Mouse (Mus musculus): ENCODE measurements around the gene E130114P18Rik. TPM values are rescaled to one million over a fixed set of nuclear protein-coding genes. Genes with fewer than 3 reads are reported as not detected.

Gene E130114P18Rik
- polyA plus RNA-seq, 1 experiment from 2014 or later: 21.3 TPM

DNA sequence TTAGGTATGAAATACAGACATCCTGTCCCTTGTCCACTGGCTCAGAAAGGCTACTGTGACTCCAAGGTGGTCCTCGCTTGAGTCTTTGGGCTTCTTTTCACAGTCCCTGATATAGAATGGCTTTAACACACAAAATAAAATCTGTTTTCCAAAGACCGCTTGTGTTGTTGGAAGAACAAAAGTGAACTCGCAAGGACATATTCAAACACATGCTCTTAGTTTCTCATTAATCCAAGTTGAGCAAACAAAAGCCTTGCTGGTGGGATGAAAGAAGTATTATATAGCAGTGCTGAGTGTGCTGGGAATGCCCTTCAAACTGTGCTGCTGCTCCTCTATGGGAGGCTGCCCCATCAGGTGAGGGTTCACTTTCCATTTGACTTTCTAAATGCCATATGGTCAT is 169.7 kb downstream of the E130114P18Rik start:
- Histone ChIP-seq H3K4me3 (no peak overlapping the region), H3K36me3 (replicated peaks) (no peaks in the 10 kb centered on the region), H3K9me3 (no peaks in the 10 kb centered on the region), H3K4me1 (peaks cover 52% of the 10 kb centered on the region), H3K27me3 (ENCODE audit: poor library complexity, severe bottlenecking) (peaks cover 9% of the 10 kb centered on the region; the same call in 1 of the 2 replicates), H3K27ac (peak overlapping the region; percentile 51; the same call in 1 of the 2 replicates)
- 48% methylated on average over 3 of the region's 3 CpGs for WGBS
- DNase-seq (ENCODE audit: extremely low spot score, low spot score): no peak

- H3K27me3 ChIP-seq (ENCODE audit: poor library complexity, severe bottlenecking): peaks cover 9% of the 10 kb centered on the region; the same call in 1 of the 2 replicates
- peaks cover 52% of the 10 kb centered on the region for H3K4me1 ChIP-seq
- H3K36me3 ChIP-seq (replicated peaks): no peaks in the 10 kb centered on the region
- H3K27ac ChIP-seq: peak overlapping the region; percentile 51; the same call in 1 of the 2 replicates
- H3K4me3 ChIP-seq: no peak overlapping the region
- 80% methylated on average over 1 of the region's 1 CpGs for WGBS
- DNase-seq (ENCODE audit: extremely low spot score, low spot score): no peak
- no peaks in the 10 kb centered on the region for H3K9me3 ChIP-seq
Measured at GRCm38 (mm10) chr4:97607169-97607568, 170.7 kb downstream of the E130114P18Rik start.

- Histone ChIP-seq H3K27me3 (ENCODE audit: poor library complexity, severe bottlenecking) (peaks cover 5% of the 10 kb centered on the region; the same call in 1 of the 2 replicates), H3K4me3 (no peak overlapping the region), H3K9me3 (no peaks in the 10 kb centered on the region), H3K36me3 (replicated peaks) (no peaks in the 10 kb centered on the region), H3K4me1 (peaks cover 56% of the 10 kb centered on the region), H3K27ac (no peak overlapping the region)
- 88% methylated on average over 8 of the region's 8 CpGs for WGBS
- no peak for DNase-seq (ENCODE audit: extremely low spot score, low spot score)
Measured at GRCm38 (mm10) chr4:97606524-97606923, 171.4 kb downstream of the E130114P18Rik start.

DNA sequence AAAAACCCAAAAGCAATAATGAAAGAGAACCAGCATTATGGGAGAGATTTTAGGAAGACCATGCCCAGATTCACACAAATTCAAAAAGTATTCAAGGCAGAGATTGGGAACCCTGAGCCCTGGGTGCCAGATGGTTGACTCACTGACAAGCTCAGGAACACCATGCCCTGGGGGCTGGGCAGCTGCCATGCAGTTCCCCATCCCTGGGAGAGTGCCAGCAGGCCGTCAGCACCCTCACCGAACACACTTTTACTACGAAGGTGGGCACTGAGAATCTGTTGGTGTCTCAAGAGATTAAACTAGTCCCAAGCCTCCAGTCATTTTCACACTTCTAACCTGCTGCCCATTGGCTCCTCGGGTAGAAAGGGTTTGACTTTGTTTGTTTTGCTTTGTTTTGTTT is 175.3 kb downstream of the E130114P18Rik start:
- WGBS: 78% methylated on average over 4 of the region's 4 CpGs
- Histone ChIP-seq H3K4me3 (no peak overlapping the region), H3K27me3 (ENCODE audit: poor library complexity, severe bottlenecking) (no peaks in the 10 kb centered on the region), H3K27ac (no peak overlapping the region), H3K4me1 (peaks cover 22% of the 10 kb centered on the region), H3K36me3 (replicated peaks) (no peaks in the 10 kb centered on the region), H3K9me3 (no peaks in the 10 kb centered on the region)
- no peak for DNase-seq (ENCODE audit: extremely low spot score, low spot score)

GRCm38 (mm10) chr4:97600875-97601835 is 176.7 kb downstream of the E130114P18Rik start:
- no peak overlapping the region for H3K4me3 ChIP-seq
- peak; percentile 27 for DNase-seq (ENCODE audit: extremely low spot score, low spot score)
- peak overlapping the region; percentile 70 for H3K27ac ChIP-seq
- no peaks in the 10 kb centered on the region for H3K9me3 ChIP-seq
- H3K36me3 ChIP-seq (replicated peaks): no peaks in the 10 kb centered on the region
- WGBS: 56% methylated on average over 8 of the region's 8 CpGs
- peaks cover 9% of the 10 kb centered on the region for H3K4me1 ChIP-seq
- H3K27me3 ChIP-seq (ENCODE audit: poor library complexity, severe bottlenecking): no peaks in the 10 kb centered on the region

GRCm38 (mm10) chr4:97597443-97597842 is 180.4 kb downstream of the E130114P18Rik start:
- H3K27ac ChIP-seq: no peak overlapping the region
- no peak overlapping the region for H3K4me3 ChIP-seq
- no peaks in the 10 kb centered on the region for H3K9me3 ChIP-seq
- 95% methylated on average over 1 of the region's 1 CpGs for WGBS
- peaks cover 13% of the 10 kb centered on the region for H3K4me1 ChIP-seq
- no peaks in the 10 kb centered on the region for H3K27me3 ChIP-seq (ENCODE audit: poor library complexity, severe bottlenecking)
- DNase-seq (ENCODE audit: extremely low spot score, low spot score): no peak
- no peaks in the 10 kb centered on the region for H3K36me3 ChIP-seq (replicated peaks)

- Histone ChIP-seq H3K27ac (no peak overlapping the region), H3K9me3 (no peaks in the 10 kb centered on the region)
Measured at GRCm38 (mm10) chr4:97596348-97596747, 181.5 kb downstream of the E130114P18Rik start.

DNA sequence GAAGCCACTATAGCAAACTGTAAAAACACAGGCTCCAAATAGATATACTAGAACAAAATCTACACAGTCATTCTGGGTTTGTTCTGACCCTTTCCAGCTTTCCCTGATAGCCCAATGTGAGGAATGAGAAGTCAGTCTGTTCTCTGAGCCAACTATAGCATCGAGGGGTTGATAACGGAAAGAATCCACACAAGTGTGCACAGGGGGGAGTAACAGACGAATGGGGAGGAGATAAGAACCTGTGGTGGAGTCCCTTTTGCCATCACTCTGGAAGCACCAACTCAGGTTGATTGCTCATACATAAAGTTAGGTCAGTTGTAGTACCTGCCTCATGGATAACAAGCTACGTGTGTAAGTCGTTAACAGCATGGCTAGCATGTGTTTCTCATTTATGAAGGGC is 184.0 kb downstream of the E130114P18Rik start:
- WGBS: 74% methylated on average over 5 of the region's 5 CpGs

More at GRCm38 (mm10) chr4:97596348-97596747, 181.5 kb downstream of the E130114P18Rik start:
- peaks cover 6% of the 10 kb centered on the region for H3K4me1 ChIP-seq
- no peak for DNase-seq (ENCODE audit: extremely low spot score, low spot score)
- H3K27me3 ChIP-seq (ENCODE audit: poor library complexity, severe bottlenecking): no peaks in the 10 kb centered on the region
- H3K4me3 ChIP-seq: no peak overlapping the region
- 73% methylated on average over 9 of the region's 9 CpGs for WGBS
- H3K36me3 ChIP-seq (replicated peaks): no peaks in the 10 kb centered on the region

DNA sequence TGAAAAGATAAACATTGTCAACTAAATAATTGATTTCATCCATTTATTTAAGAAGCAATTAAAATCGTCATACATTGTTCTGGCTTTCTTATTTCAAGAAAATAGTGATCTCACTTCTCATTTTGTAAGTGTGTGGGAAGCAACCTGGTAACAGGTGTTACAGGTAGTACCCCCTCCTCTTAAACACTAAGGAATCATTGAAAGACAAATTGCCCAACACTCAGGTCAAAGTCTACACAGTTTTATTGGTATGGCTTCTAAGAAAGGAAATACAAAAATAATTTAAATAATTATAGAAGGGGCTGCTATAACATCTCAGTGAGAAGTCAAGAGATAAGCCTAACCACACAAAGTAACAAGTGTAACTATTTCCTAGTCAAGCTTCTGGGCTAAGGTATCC is 188.1 kb downstream of the E130114P18Rik start:
- 66% methylated on average over 1 of the region's 1 CpGs for WGBS
- no peak for DNase-seq (ENCODE audit: extremely low spot score, low spot score)
- no peak overlapping the region for H3K27ac ChIP-seq
- H3K9me3 ChIP-seq: no peaks in the 10 kb centered on the region
- H3K4me1 ChIP-seq: peaks cover 34% of the 10 kb centered on the region
- H3K36me3 ChIP-seq (replicated peaks): no peaks in the 10 kb centered on the region
- H3K4me3 ChIP-seq: no peak overlapping the region
- H3K27me3 ChIP-seq (ENCODE audit: poor library complexity, severe bottlenecking): no peaks in the 10 kb centered on the region

More for the DNA sequence above, 184.0 kb downstream of the E130114P18Rik start:
- Histone ChIP-seq H3K27me3 (ENCODE audit: poor library complexity, severe bottlenecking) (no peaks in the 10 kb centered on the region), H3K9me3 (no peaks in the 10 kb centered on the region), H3K27ac (no peak overlapping the region), H3K4me1 (0 out of 2 replicates have a peak, but pooled peaks cover 3% of the 10 kb centered on the region), H3K4me3 (no peak overlapping the region), H3K36me3 (replicated peaks) (no peaks in the 10 kb centered on the region)
- DNase-seq (ENCODE audit: extremely low spot score, low spot score): no peak

GRCm38 (mm10) chr4:97587412-97588010 is 190.4 kb downstream of the E130114P18Rik start:
- H3K9me3 ChIP-seq: no peaks in the 10 kb centered on the region
- no peak for DNase-seq (ENCODE audit: extremely low spot score, low spot score)
- peak overlapping the region; percentile 63 for H3K27ac ChIP-seq
- H3K36me3 ChIP-seq (replicated peaks): no peaks in the 10 kb centered on the region
- no peak overlapping the region for H3K4me3 ChIP-seq
- H3K4me1 ChIP-seq: peaks cover 54% of the 10 kb centered on the region
- 76% methylated on average over 9 of the region's 9 CpGs for WGBS
- no peaks in the 10 kb centered on the region for H3K27me3 ChIP-seq (ENCODE audit: poor library complexity, severe bottlenecking)

GRCm38 (mm10) chr4:97585170-97585569 is 192.7 kb downstream of the E130114P18Rik start:
- Histone ChIP-seq H3K27ac (peak overlapping the region; percentile 87; the same call in 1 of the 2 replicates), H3K27me3 (ENCODE audit: poor library complexity, severe bottlenecking) (no peaks in the 10 kb centered on the region), H3K4me3 (peak overlapping the region; percentile 48; the same call in 1 of the 2 replicates), H3K36me3 (replicated peaks) (no peaks in the 10 kb centered on the region), H3K9me3 (no peaks in the 10 kb centered on the region), H3K4me1 (peaks cover 77% of the 10 kb centered on the region)
- WGBS: 73% methylated on average over 7 of the region's 7 CpGs
- no peak for DNase-seq (ENCODE audit: extremely low spot score, low spot score)

GRCm38 (mm10) chr4:97584445-97585130 is 193.3 kb downstream of the E130114P18Rik start:
- Histone ChIP-seq H3K27me3 (ENCODE audit: poor library complexity, severe bottlenecking) (no peaks in the 10 kb centered on the region), H3K4me3 (peak overlapping the region; percentile 48), H3K9me3 (no peaks in the 10 kb centered on the region), H3K4me1 (peaks cover 83% of the 10 kb centered on the region), H3K27ac (peak overlapping the region; percentile 87), H3K36me3 (replicated peaks) (no peaks in the 10 kb centered on the region)
- DNase-seq (ENCODE audit: extremely low spot score, low spot score): peak; percentile 21
- 36% methylated on average over 9 of the region's 9 CpGs for WGBS

Measured in forebrain, embryonic 10.5 days (tissue).